Mouse (Mus musculus) cortical plate, adult 2 months (tissue): ENCODE data around the gene Lmntd1. TPM values are rescaled to one million over a fixed set of nuclear protein-coding genes. Genes with fewer than 3 reads are reported as not detected.

Source experiments
- H3K27ac ChIP-seq: fragments of 200-500 bp; 2 replicates; pipeline ENCODE4 v1.5.1; 2012; ENCODE audit warnings: low read length, control low read depth, inconsistent platforms; ENCODE audit not compliant: insufficient read depth
- H3K4me1 ChIP-seq: fragments of 200-500 bp; 2 replicates; pipeline ENCODE4 v1.6.1; 2011; ENCODE audit warnings: low read length; ENCODE audit not compliant: control insufficient read depth, insufficient read depth
- H3K4me3 ChIP-seq: fragments of 200-500 bp; 2 replicates; pipeline ENCODE4 v1.5.1; 2011; ENCODE audit warnings: mild to moderate bottlenecking, low read length, control low read depth; ENCODE audit not compliant: insufficient read depth
- CTCF ChIP-seq: fragments of 200-500 bp; IDR thresholded peaks from 2 replicates; pipeline ENCODE4 v1.5.1; 2011; ENCODE audit warnings: mild to moderate bottlenecking, control low read depth, low read length; ENCODE audit not compliant: insufficient read depth; ENCODE audit errors: extremely low read depth
- POLR2A ChIP-seq: fragments of 200-500 bp; IDR thresholded peaks from 2 replicates; pipeline ENCODE4 v1.6.1; 2011; ENCODE audit warnings: mild to moderate bottlenecking, low read length, control low read depth; ENCODE audit not compliant: insufficient read depth; ENCODE audit errors: extremely low read depth
- polyA plus RNA-seq: library from polyadenylated mRNA; depleted of rRNA; stranded (reverse); fragments of >200 nt; gene quantifications from 2 replicates; pipeline ENCODE4 v1.2.3, GENCODE M21; 2012

The Lmntd1 gene
- polyA plus RNA-seq, 1 experiment: 1.0 TPM

GRCm38 (mm10) chr6:145544838-145545237 lies 69.3 kb downstream of the Lmntd1 start:
- no peak overlapping the region for H3K4me3 ChIP-seq
- H3K27ac ChIP-seq: no peak overlapping the region
- TF ChIP-seq CTCF: no peak
- TF ChIP-seq POLR2A: no peak
- no peaks in the 10 kb centered on the region for H3K4me1 ChIP-seq

DNA sequence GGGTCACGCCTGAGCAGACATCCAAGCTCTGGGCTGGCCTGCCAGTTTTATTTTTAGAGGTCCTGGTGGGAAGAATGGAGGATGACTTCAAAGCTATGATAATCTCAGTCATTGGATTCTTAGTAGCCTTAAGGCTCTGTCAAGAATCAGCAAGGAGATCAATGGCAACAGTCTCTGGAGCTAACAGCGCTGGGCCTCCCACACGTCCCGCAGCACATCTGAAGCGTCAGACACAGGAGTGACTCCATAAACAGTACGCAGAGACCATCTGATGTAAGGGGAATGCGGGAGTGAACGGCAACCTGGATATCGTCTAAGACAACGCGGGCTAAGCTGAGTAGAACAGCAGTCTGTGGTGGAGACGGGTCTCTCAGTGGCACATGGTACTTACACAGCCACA lies 69.8 kb downstream of the Lmntd1 start:
- H3K4me1 ChIP-seq: no peaks in the 10 kb centered on the region
- no peak overlapping the region for H3K27ac ChIP-seq
- TF ChIP-seq POLR2A (no peak), CTCF (no peak)
- H3K4me3 ChIP-seq: no peak overlapping the region

GRCm38 (mm10) chr6:145539568-145539859 lies 74.6 kb downstream of the Lmntd1 start:
- TF ChIP-seq CTCF (no peak), POLR2A (no peak)
- H3K4me1 ChIP-seq: no peaks in the 10 kb centered on the region
- H3K27ac ChIP-seq: no peak overlapping the region
- H3K4me3 ChIP-seq: no peak overlapping the region

- no peak overlapping the region for H3K27ac ChIP-seq
- H3K4me1 ChIP-seq: no peaks in the 10 kb centered on the region
- no peak overlapping the region for H3K4me3 ChIP-seq
- TF ChIP-seq POLR2A (no peak), CTCF (no peak)
These were observed 75.1 kb downstream of the Lmntd1 start for GRCm38 (mm10) chr6:145538787-145539567.

DNA sequence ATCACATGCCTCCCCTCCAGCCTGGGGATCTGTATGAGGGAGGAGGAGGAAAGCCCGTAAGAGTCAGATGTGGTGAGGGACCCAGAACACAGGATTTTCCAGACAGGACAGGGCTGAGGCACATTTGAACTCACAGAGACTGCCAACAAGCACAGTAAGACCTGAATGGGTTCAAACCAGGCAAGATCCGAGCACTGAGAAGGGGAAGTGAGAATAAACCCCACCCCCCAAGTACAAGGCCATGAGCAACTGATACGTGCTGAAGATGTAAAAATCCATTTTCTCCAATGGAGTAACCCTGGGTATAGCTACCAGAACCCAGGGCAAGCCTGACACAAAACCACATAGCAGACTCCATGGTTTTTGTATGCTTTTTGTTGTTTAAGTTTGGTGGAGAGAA lies 83.7 kb downstream of the Lmntd1 start:
- no peak overlapping the region for H3K4me3 ChIP-seq
- no peaks in the 10 kb centered on the region for H3K4me1 ChIP-seq
- TF ChIP-seq CTCF (no peak), POLR2A (no peak)
- H3K27ac ChIP-seq: no peak overlapping the region

GRCm38 (mm10) chr6:145523337-145523736 lies 90.8 kb downstream of the Lmntd1 start:
- no peak overlapping the region for H3K27ac ChIP-seq
- no peak overlapping the region for H3K4me3 ChIP-seq
- TF ChIP-seq POLR2A (no peak), CTCF (no peak)
- no peaks in the 10 kb centered on the region for H3K4me1 ChIP-seq

- no peak for TF ChIP-seq CTCF
- TF ChIP-seq POLR2A: no peak
- Histone ChIP-seq H3K4me3 (no peak overlapping the region), H3K27ac (no peak overlapping the region), H3K4me1 (no peaks in the 10 kb centered on the region)
These were observed 91.5 kb downstream of the Lmntd1 start for GRCm38 (mm10) chr6:145522617-145523016.

GRCm38 (mm10) chr6:145517002-145517401 lies 97.1 kb downstream of the Lmntd1 start:
- TF ChIP-seq CTCF (no peak), POLR2A (no peak)
- H3K27ac ChIP-seq: no peak overlapping the region
- H3K4me1 ChIP-seq: peaks cover 2% of the 10 kb centered on the region; the same call in 1 of the 2 replicates
- no peak overlapping the region for H3K4me3 ChIP-seq

GRCm38 (mm10) chr6:145515859-145516581 lies 98.1 kb downstream of the Lmntd1 start:
- H3K27ac ChIP-seq: no peak overlapping the region
- TF ChIP-seq POLR2A: no peak
- no peak for TF ChIP-seq CTCF
- peaks cover 2% of the 10 kb centered on the region; the same call in 1 of the 2 replicates for H3K4me1 ChIP-seq
- no peak overlapping the region for H3K4me3 ChIP-seq

- peaks cover 1% of the 10 kb centered on the region; the same call in 1 of the 2 replicates for H3K4me1 ChIP-seq
- no peak overlapping the region for H3K4me3 ChIP-seq
- no peak overlapping the region for H3K27ac ChIP-seq
- no peak for TF ChIP-seq POLR2A
- TF ChIP-seq CTCF: no peak
These were observed 102.9 kb downstream of the Lmntd1 start for GRCm38 (mm10) chr6:145511265-145511664.
